24 mouse cellular contexts compared by ENCODE assay signal in genomic region chr8:88518047-88518446, GRCm38 (mm10). TPM values are rescaled to one million over a fixed set of nuclear protein-coding genes. Genes with fewer than 3 reads are reported as not detected.
DNase-seq lines count a peak whose midpoint lies in the region; ATAC-seq lines count a peak whose summit lies in the region.
"Had no signal": no experiment of that assay in that cellular context is flagged by ENCODE, and none has a peak within 500 bp of the region (broad histone marks: within the 10 kb centered on the region; RNA-seq: fewer than 3 reads in every experiment).

No protein-coding gene starts in this region.

- whole genome bisulfite sequencing in hindbrain, embryonic 10.5 days, result 55% methylated on average over 9 of the region's 9 CpGs
- WGBS in hindbrain, embryonic 14.5 days, result 63% methylated on average over 9 of the region's 9 CpGs
- WGBS in midbrain, embryonic 10.5 days, result 50% methylated on average over 9 of the region's 9 CpGs
- WGBS in midbrain, embryonic 13.5 days, result 50% methylated on average over 9 of the region's 9 CpGs

- H3K27ac ChIP-seq in hindbrain, embryonic 10.5 days, result peak overlapping the region; percentile 54; the same call in 1 of the 2 replicates
- no peak overlapping the region for H3K27ac ChIP-seq in hindbrain, embryonic 14.5 days
- peak overlapping the region; percentile 43 for H3K27ac ChIP-seq in midbrain, embryonic 10.5 days (replicated peaks)
- H3K27ac ChIP-seq in midbrain, embryonic 13.5 days, result no peak overlapping the region
- H3K27ac ChIP-seq: embryonic facial prominence, embryonic 10.5 days; embryonic facial prominence, embryonic 12.5 days; forebrain, embryonic 12.5 days; forebrain, embryonic 15.5 days had no signal

- no peaks in the 10 kb centered on the region for H3K36me3 ChIP-seq in hindbrain, embryonic 10.5 days
- no peaks in the 10 kb centered on the region for H3K36me3 ChIP-seq in hindbrain, embryonic 14.5 days (replicated peaks; ENCODE audit: control insufficient read depth, insufficient read depth)
- no peaks in the 10 kb centered on the region for H3K36me3 ChIP-seq in midbrain, embryonic 10.5 days
- H3K36me3 ChIP-seq in midbrain, embryonic 13.5 days, result no peaks in the 10 kb centered on the region
- H3K36me3 ChIP-seq: embryonic facial prominence, embryonic 10.5 days; embryonic facial prominence, embryonic 12.5 days; forebrain, embryonic 12.5 days; forebrain, embryonic 15.5 days; G1E had no signal

- H3K4me2 ChIP-seq in hindbrain, embryonic 14.5 days (replicated peaks), result no peak overlapping the region
- no peak overlapping the region for H3K4me2 ChIP-seq in midbrain, embryonic 13.5 days (replicated peaks)
- H3K4me2 ChIP-seq: embryonic facial prominence, embryonic 12.5 days; forebrain, embryonic 12.5 days; forebrain, embryonic 15.5 days had no signal

- H3K9me3 ChIP-seq in hindbrain, embryonic 10.5 days, result no peaks in the 10 kb centered on the region
- no peaks in the 10 kb centered on the region for H3K9me3 ChIP-seq in hindbrain, embryonic 14.5 days (ENCODE audit: control insufficient read depth, low read length)
- H3K9me3 ChIP-seq in midbrain, embryonic 10.5 days (replicated peaks), result peaks cover 3% of the 10 kb centered on the region; the same call in 1 of the 2 replicates
- no peaks in the 10 kb centered on the region for H3K9me3 ChIP-seq in midbrain, embryonic 13.5 days
- H3K9me3 ChIP-seq: embryonic facial prominence, embryonic 10.5 days; embryonic facial prominence, embryonic 12.5 days; forebrain, embryonic 12.5 days; forebrain, embryonic 15.5 days had no signal

- H3K4me3 ChIP-seq in hindbrain, embryonic 10.5 days, result no peak overlapping the region
- H3K4me3 ChIP-seq in hindbrain, embryonic 14.5 days (replicated peaks; ENCODE audit: low read length), result no peak overlapping the region
- no peak overlapping the region for H3K4me3 ChIP-seq in midbrain, embryonic 10.5 days
- H3K4me3 ChIP-seq in midbrain, embryonic 13.5 days (replicated peaks), result no peak overlapping the region
- H3K4me3 ChIP-seq: embryonic facial prominence, embryonic 10.5 days; embryonic facial prominence, embryonic 12.5 days; forebrain, embryonic 12.5 days; forebrain, embryonic 15.5 days had no signal

- H3K4me1 ChIP-seq in hindbrain, embryonic 10.5 days (replicated peaks), result peaks cover 62% of the 10 kb centered on the region
- peaks cover 11% of the 10 kb centered on the region for H3K4me1 ChIP-seq in hindbrain, embryonic 14.5 days (replicated peaks; ENCODE audit: control insufficient read depth, insufficient read depth, low read length)
- H3K4me1 ChIP-seq in midbrain, embryonic 10.5 days, result peaks cover 50% of the 10 kb centered on the region
- peaks cover 37% of the 10 kb centered on the region for H3K4me1 ChIP-seq in midbrain, embryonic 13.5 days (replicated peaks)

- DNase-seq in adrenal gland, adult (ENCODE audit: inconsistent age in 2 of 2, low spot score in 1 of 2), result peak; percentile 33 to 74
- DNase-seq in adrenal gland, postnatal 36 days, result no peak
- DNase-seq in adrenal gland, postnatal 14 days, result peak; percentile 51
- no peak for DNase-seq in adrenal gland, adult 2 months
- DNase-seq in hindbrain, embryonic 10.5 days (ENCODE audit: low spot score), result no peak
- no peak for DNase-seq in hindbrain, embryonic 14.5 days (ENCODE audit: low spot score)
- no peak for DNase-seq in midbrain, embryonic 10.5 days (ENCODE audit: low spot score)
- DNase-seq: adrenal gland, postnatal 25 days; B cell, adult 2 months; cerebellum, adult 11-12 months; cerebellum, adult 2 months; cerebellum, adult 9-10 months; cerebellum, postnatal 10 days; cerebellum, postnatal 25 days; forebrain, postnatal 0 days had no signal

- ATAC-seq in hindbrain, embryonic 14.5 days (ENCODE audit: low FRiP score), result no peak
- no peak for ATAC-seq in midbrain, embryonic 13.5 days
- ATAC-seq: activated CD4-positive, CD25-positive, alpha-beta regulatory T cell, adult 4 months; CD4-positive, CD25-positive, alpha-beta regulatory T cell, adult 4 months; forebrain, embryonic 15.5 days; forebrain, postnatal 0 days; Patski had no signal

- H3K27me3 ChIP-seq in hindbrain, embryonic 10.5 days (ENCODE audit: insufficient read depth, poor library complexity, severe bottlenecking), result peaks cover 52% of the 10 kb centered on the region
- peaks cover 5% of the 10 kb centered on the region; the same call in 1 of the 2 replicates for H3K27me3 ChIP-seq in hindbrain, embryonic 14.5 days (ENCODE audit: control insufficient read depth, insufficient read depth, low read length)
- H3K27me3 ChIP-seq in midbrain, embryonic 10.5 days (ENCODE audit: low read depth, poor library complexity, severe bottlenecking), result peaks cover 48% of the 10 kb centered on the region
- H3K27me3 ChIP-seq in midbrain, embryonic 13.5 days, result peaks cover 30% of the 10 kb centered on the region
- H3K27me3 ChIP-seq: forebrain, embryonic 15.5 days had no signal

- H3K9ac ChIP-seq in hindbrain, embryonic 14.5 days, result no peak overlapping the region
- H3K9ac ChIP-seq in midbrain, embryonic 13.5 days (replicated peaks), result no peak overlapping the region
- H3K9ac ChIP-seq: embryonic facial prominence, embryonic 12.5 days; forebrain, embryonic 12.5 days; forebrain, embryonic 15.5 days; forebrain, postnatal 0 days had no signal

RNA-seq across cellular contexts. Expression of gene Nkd1, which starts 3.1 kb away (rescaled TPM):
- total RNA-seq in adrenal gland, postnatal 36 days (2021), result 10 to 100 TPM; 40.8 to 51.1 TPM
- total RNA-seq in adrenal gland, postnatal 14 days (2021), result 40.7 and 46.1 TPM in 2 replicates
- total RNA-seq in adrenal gland, adult 2 months (2021), result 10 to 100 TPM; 43.5 to 53.9 TPM
- polyA plus RNA-seq in adrenal gland, adult 2 months (2012; rRNA removed), result 56.8 and 62.0 TPM in 2 replicates
- 124 and 125 TPM in 2 replicates for polyA plus RNA-seq in hindbrain, embryonic 10.5 days (2016; fragmentation: Nextera tagmentation; extraction: Ambion mirVana)
- polyA plus RNA-seq in hindbrain, embryonic 14.5 days (2014; fragmentation: Nextera tagmentation; extraction: Ambion mirVana), result 45.3 and 57.6 TPM in 2 replicates
- polyA plus RNA-seq in midbrain, embryonic 10.5 days (2016; fragmentation: Nextera tagmentation; extraction: Ambion mirVana), result 72.3 and 80.1 TPM in 2 replicates
- 68.4 and 79.8 TPM in 2 replicates for polyA plus RNA-seq in midbrain, embryonic 13.5 days (2015; fragmentation: Nextera tagmentation; extraction: Ambion mirVana)
- polyA plus RNA-seq: activated CD4-positive, CD25-positive, alpha-beta regulatory T cell, adult 4 months; CD4-positive, CD25-positive, alpha-beta regulatory T cell, adult 4 months; G1E had no signal

Comparison
In these comparisons a context has a peak if more than half of its experiments do, and no peak if none do; other contexts are left out.
1. DNase-seq: peak in adrenal gland, adult (2 of 2) and adrenal gland, postnatal 14 days (single experiment); none in adrenal gland, postnatal 36 days (0 of 2), adrenal gland, adult 2 months (single experiment), hindbrain, embryonic 10.5 days (single experiment), hindbrain, embryonic 14.5 days (single experiment) and midbrain, embryonic 10.5 days (single experiment).
2. H3K27ac ChIP-seq: peak in hindbrain, embryonic 10.5 days (single experiment) and midbrain, embryonic 10.5 days (single experiment); none in hindbrain, embryonic 14.5 days (single experiment) and midbrain, embryonic 13.5 days (single experiment).